Mouse (Mus musculus): Measurements from ENCODE around the gene Map3k20. TPM values are rescaled to one million over a fixed set of nuclear protein-coding genes. Genes with fewer than 3 reads are reported as not detected.

The Map3k20 gene
- 27.8 and 32.9 TPM in 2 replicates for polyA plus RNA-seq (2015; fragmentation: Nextera tagmentation; extraction: Ambion mirVana)

GRCm38 (mm10) chr2:72285256-72285887 is at the start of gene Map3k20:
TSS of gene Map3k20 (plus strand) at chr2:72285637.

DNA sequence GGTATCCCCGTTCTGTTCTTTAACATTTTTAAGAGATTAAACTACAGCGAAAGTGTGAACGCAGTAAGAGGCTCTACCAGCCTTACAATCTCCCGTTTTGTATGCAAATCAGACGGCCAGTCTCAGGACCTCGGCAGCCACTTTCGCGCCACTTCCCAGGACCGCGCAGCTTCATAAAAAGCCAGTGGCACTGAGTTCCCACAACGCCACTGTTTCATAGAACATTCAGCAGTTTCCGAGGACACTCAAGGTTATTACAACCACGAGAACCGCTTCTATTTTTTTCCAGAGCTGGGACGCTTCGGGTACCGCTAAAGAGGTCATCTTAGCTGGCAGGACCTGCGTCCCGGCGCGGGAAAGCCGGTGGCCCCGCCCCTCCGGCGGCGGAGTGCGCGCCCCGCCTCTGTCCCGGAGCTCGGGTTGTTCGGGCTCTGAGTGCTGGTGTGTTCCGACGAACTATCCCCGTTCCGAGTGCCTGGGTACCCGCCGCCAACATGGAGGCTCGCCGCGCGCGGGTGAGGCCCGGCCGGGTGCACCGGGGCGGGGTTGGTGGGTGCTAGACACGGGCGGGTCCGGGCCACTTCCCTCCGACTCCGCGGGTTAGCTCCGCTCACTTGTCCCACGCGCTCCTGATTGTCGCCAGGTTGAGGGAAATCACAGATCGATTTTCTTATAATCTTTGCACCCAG is 190.5 kb downstream of the Map3k20 start, which contains the start of gene Cdca7:
TSS of gene Cdca7 (plus strand) at position 363 of the 689 bp plus-strand sequence.

Other genes starting within 250 kb of the Map3k20 start
- 35.6 and 39.8 TPM in 2 replicates for gene Cdca7, start 190.5 kb downstream of the Map3k20 start, polyA plus RNA-seq (2015; fragmentation: Nextera tagmentation; extraction: Ambion mirVana)